Mouse (Mus musculus) effector memory CD4-positive, alpha-beta T cell, adult 7 months (primary cell): ENCODE measurements around the gene Tmtc4. TPM values are rescaled to one million over a fixed set of nuclear protein-coding genes. Genes with fewer than 3 reads are reported as not detected.

Source experiments
- polyA plus RNA-seq: library from polyadenylated mRNA; unstranded; fragments of 100-300 nt; shearing (Covaris generic); gene quantifications from one replicate; pipeline ENCODE4 v1.2.1, GENCODE M21; 2017

The Tmtc4 gene
- polyA plus RNA-seq, result 16.2 TPM

GRCm38 (mm10) chr14:122983226-122984215, at the start of gene Tmtc4:
Gene Tmtc4 (minus strand): TSS chr14:122984035.

GRCm38 (mm10) chr14:122913657-122914056, 70.2 kb downstream of the Tmtc4 start, which contains the start of gene Ggact:
Gene Ggact (minus strand): TSS chr14:122913757.

Other genes starting within 250 kb of the Tmtc4 start
- gene Ggact, start 70.3 kb downstream of the Tmtc4 start, polyA plus RNA-seq, result 8.3 TPM